Mouse (Mus musculus): Measurements from ENCODE around the gene Zdhhc19.

DNA sequence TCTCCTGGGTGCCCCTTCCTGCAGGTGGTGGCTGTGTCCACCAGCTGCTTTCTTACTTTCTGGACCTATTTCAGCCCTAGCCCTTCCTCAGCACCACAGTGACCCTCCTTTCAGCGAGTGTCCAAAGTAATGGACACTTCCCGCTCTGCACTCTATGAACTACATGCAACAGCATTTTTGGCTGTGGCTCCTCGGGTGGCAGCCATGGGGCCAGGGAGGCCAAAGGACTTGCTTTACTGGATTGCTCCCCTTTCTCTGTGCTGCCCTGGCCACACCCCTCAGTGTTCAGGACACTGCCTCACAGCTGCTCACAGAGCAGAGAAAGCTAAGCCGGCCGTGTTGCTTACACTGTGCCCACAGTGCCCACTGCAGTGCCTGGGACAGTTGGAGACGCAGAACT lies 7.6 kb downstream of the Zdhhc19 start:
- no peak for TF ChIP-seq USF1 (IDR thresholded peaks at IDR 0.05; ENCODE audit: low read depth)
- TF ChIP-seq CTCF (IDR thresholded peaks at IDR 0.05; ENCODE audit: control insufficient read depth, insufficient read depth, insufficient read length) = no peak
- no peak for TF ChIP-seq MAX (IDR thresholded peaks at IDR 0.05)
- TF ChIP-seq MYOG (IDR thresholded peaks at IDR 0.05; ENCODE audit: control insufficient read depth, extremely low read depth, insufficient read length) = no peak
